Mouse (Mus musculus) brain, adult 2 months (tissue): ENCODE data around the gene Slc4a1.
"Not testable (repeated sequence)": the region's sequence is repeated elsewhere in the genome, so short reads cannot be mapped to it uniquely, and the experiment has no call there.

Source experiments
- DNase-seq: peaks from one replicate; pipeline ENCODE4 v3.0.0; 2011; ENCODE audit warnings: low read depth, low spot score

Slc4a1 gene

GRCm38 (mm10) chr11:102366103-102366502 lies at the start of gene Slc4a1:
Slc4a1 (minus strand) TSS chr11:102366203.
- not testable (repeated sequence) for DNase-seq

GRCm38 (mm10) chr11:102415034-102415802 lies 49.2 kb upstream of the Slc4a1 start:
- DNase-seq, result no peak

- no peak for DNase-seq
These were observed 47.1 kb upstream of the Slc4a1 start for GRCm38 (mm10) chr11:102413059-102413458.

- DNase-seq, result peak; percentile 97
These were observed 45.7 kb upstream of the Slc4a1 start for GRCm38 (mm10) chr11:102411704-102412103.

- no peak for DNase-seq
These were observed 45.1 kb upstream of the Slc4a1 start for GRCm38 (mm10) chr11:102411061-102411460.

GRCm38 (mm10) chr11:102410345-102410744 lies 44.3 kb upstream of the Slc4a1 start:
- not testable (repeated sequence) for DNase-seq

GRCm38 (mm10) chr11:102409795-102410330 lies 43.9 kb upstream of the Slc4a1 start:
- DNase-seq, result no peak

- no peak for DNase-seq
These were observed 43.1 kb upstream of the Slc4a1 start for GRCm38 (mm10) chr11:102408888-102409794.

- DNase-seq, result peak; percentile 100
These were observed 42.4 kb upstream of the Slc4a1 start for GRCm38 (mm10) chr11:102408344-102408876.

- no peak for DNase-seq
These were observed 41.8 kb upstream of the Slc4a1 start, which contains the start of gene Slc25a39 for GRCm38 (mm10) chr11:102407834-102408215. Slc25a39 (minus strand) TSS chr11:102407946.

GRCm38 (mm10) chr11:102406900-102407833 lies 41.2 kb upstream of the Slc4a1 start:
- DNase-seq, result peak; percentile 96

GRCm38 (mm10) chr11:102406401-102406800 lies 40.4 kb upstream of the Slc4a1 start:
- no peak for DNase-seq

GRCm38 (mm10) chr11:102405544-102406285 lies 39.7 kb upstream of the Slc4a1 start:
- DNase-seq, result no peak

- DNase-seq, result peak; percentile 22
These were observed 38.4 kb upstream of the Slc4a1 start for GRCm38 (mm10) chr11:102404161-102405010.

- DNase-seq, result no peak
These were observed 37.7 kb upstream of the Slc4a1 start for GRCm38 (mm10) chr11:102403657-102404056.

GRCm38 (mm10) chr11:102401898-102402500 lies 36.0 kb upstream of the Slc4a1 start:
- DNase-seq, result no peak

GRCm38 (mm10) chr11:102400513-102401084 lies 34.6 kb upstream of the Slc4a1 start:
- DNase-seq, result no peak

GRCm38 (mm10) chr11:102399610-102400072 lies 33.6 kb upstream of the Slc4a1 start:
- DNase-seq, result peak; percentile 73
